Mouse (Mus musculus) embryonic stem cell, embryonic (primary cell): ENCODE data around the gene Ifitm3.

Source experiments
- CTCF ChIA-PET, 4 experiments: fragments of 300-600 bp in 2 of 4; fragments of 350-600 bp in 2 of 4; sonication (Branson Sonifier 250); formaldehyde crosslinking; loops; one replicate each; lab custom pipeline; 2022; ENCODE audit warnings: inconsistent platforms in 2 of 4; lab: Charles Lee
- POLR2A ChIA-PET, 4 experiments: fragments of 300-600 bp in 2 of 4; fragments of 350-600 bp in 2 of 4; sonication (Branson Sonifier 250); formaldehyde crosslinking; loops; one replicate each; lab custom pipeline; 2022; ENCODE audit warnings: antibody characterized with exemption in 4 of 4, inconsistent platforms in 1 of 4; lab: Charles Lee

Gene Ifitm3

DNA sequence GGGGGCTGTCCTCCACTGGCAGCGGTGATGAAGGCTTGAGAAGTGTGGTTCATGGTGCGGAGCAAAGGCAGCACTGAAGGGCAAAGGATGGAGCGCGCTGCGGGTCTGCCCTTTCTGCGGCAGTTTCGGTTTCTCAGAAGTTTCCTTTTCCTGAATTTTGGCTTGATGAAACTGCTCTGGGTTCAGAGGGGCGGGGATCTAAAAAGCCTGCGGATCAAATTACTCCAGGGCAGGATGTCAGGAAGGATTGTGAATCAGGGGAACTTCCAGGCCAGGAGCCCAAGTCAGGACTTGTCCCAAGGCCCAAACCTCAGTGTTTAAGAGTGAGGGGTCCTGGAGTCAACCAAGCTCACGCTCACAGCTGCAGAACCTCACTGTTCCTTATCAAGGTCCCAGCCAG is at the start of gene Ifitm3:
Gene Ifitm3 (minus strand): TSS at position 178 of the 400 bp plus-strand sequence.
- POLR2A ChIA-PET = interaction anchor here in 3 of 4 experiments (1.0 to 7.0 kb wide), 12 partner anchors 15 to 53 kb away, joined by 3 to 47 read pairs (median 9); partner anchors contain the start of genes Gm45717 (in 1 of the 3) and Ifitm2 (in 1 of the 3)
- CTCF ChIA-PET = interaction anchor here in 2 of 4 experiments (0.9 to 3.9 kb wide), 3 partner anchors 11 to 37 kb away, joined by 3 to 45 read pairs (median 3); no protein-coding TSS in a partner anchor

DNA sequence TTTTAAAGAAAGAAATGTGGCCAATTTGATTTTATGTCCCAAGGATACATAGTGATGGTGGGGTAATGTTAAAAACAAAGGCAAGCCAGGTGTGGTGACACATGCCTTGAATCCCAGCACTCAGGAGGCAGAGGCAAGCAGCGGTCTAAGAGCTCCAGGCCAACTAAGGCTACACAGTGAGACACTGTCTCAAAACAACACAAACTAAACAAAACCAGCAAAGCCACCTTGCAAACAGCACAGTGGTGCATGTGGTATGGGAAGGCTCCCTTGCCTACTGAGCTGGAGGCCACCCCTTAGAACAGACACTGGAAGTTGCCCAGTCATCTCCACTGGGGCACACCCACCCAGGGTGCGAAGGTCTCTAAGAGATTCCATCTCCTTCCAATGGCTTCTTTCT is 49.4 kb upstream of the Ifitm3 start:
- POLR2A ChIA-PET = interaction anchor here in 3 of 4 experiments (0.6 to 5.8 kb wide), 44 partner anchors 8 to 420 kb away, joined by 3 to 33 read pairs (median 4); partner anchors contain the start of genes Rnh1 (in 2 of the 3), Zfp941 (in 2 of the 3), Bet1l (in 1 of the 3) and Ifitm1 (in 1 of the 3)
- CTCF ChIA-PET = interaction anchor here in 3 of 4 experiments (0.5 to 2.7 kb wide), 15 partner anchors 9 to 157 kb away, joined by 3 to 19 read pairs (median 4); no protein-coding TSS in a partner anchor

DNA sequence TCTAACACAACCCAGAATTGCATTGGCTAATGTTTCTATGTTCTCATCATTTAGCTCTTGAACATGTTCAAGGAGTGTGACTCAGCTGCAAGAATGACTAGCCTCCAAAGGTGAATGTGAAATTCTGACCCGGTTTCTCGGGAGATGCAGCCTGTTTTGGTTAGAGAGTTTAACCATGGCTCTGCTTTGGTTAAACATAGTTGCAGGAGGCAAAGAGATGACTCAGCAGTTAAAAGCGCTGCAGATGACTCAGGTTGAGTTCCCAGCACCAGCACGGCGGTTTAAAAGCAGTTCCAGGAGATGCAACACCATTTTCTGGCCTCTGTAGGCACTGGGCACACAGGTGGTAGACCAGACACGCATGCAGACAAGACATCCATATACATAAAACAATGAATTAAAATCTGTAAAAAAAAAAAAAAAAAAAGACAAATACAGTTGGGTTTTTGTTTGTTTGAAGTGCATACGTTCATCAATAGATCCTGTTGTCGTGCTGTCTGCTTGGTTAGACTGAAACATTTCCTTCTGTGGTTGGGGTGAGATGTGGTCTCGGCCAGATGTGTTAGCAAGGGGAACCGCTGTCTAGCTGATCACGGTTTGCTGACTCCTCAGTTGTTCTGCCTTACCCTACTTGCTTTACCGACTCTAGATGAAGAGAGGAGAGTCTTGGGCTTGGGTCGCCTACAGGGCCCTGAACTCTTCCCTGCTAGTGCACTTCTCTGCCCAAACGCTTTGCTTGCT is 48.2 kb upstream of the Ifitm3 start:
- CTCF ChIA-PET = interaction anchor here in 3 of 4 experiments (0.7 to 2.7 kb wide), 7 partner anchors 10 to 872 kb away, joined by 3 to 19 read pairs (median 4); no protein-coding TSS in a partner anchor
- POLR2A ChIA-PET = interaction anchor here in 2 of 4 experiments (0.6 to 1.8 kb wide), 4 partner anchors 10 to 1115 kb away, joined by 3 to 6 read pairs (median 4); partner anchors contain the start of genes Bet1l (in 1 of the 2), Ric8a (in 1 of the 2) and Utf1 (in 1 of the 2)

- ChIA-PET CTCF (no interaction called here), POLR2A (interaction anchor here in 2 of 4 experiments (0.5 to 1.2 kb wide), 2 partner anchors 12 to 113 kb away, joined by 3 read pairs; no protein-coding TSS in a partner anchor)
Observed at GRCm38 (mm10) chr7:141057541-141057940, 47.0 kb upstream of the Ifitm3 start.

DNA sequence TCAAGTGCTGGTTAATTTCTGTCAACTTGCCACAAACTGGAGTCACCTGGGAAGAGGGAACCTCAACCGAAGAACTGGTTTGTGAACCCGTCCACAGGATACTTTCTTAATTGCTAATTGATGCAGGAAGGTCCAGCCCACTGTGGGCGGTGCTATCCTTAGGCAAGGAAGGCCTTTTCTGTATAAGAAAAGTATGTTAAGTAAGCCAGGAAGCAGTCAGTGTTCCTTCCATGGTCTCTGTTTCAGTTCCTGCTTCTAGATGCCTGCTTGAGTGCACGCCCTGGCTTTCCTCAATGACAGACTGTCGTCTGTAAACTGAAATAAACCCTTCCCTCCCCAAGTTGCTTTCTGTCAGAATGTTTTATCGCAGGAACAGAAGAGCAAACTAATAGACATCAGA is 46.4 kb upstream of the Ifitm3 start:
- CTCF ChIA-PET = interaction anchor here in 3 of 4 experiments (1.0 to 2.4 kb wide), 7 partner anchors 7 to 149 kb away, joined by 3 to 13 read pairs (median 5); no protein-coding TSS in a partner anchor
- POLR2A ChIA-PET = interaction anchor here in 2 of 4 experiments (1.1 to 1.8 kb wide), 5 partner anchors 9 to 67 kb away, joined by 3 to 5 read pairs (median 4); partner anchors contain the start of gene Sigirr (in 1 of the 2)

DNA sequence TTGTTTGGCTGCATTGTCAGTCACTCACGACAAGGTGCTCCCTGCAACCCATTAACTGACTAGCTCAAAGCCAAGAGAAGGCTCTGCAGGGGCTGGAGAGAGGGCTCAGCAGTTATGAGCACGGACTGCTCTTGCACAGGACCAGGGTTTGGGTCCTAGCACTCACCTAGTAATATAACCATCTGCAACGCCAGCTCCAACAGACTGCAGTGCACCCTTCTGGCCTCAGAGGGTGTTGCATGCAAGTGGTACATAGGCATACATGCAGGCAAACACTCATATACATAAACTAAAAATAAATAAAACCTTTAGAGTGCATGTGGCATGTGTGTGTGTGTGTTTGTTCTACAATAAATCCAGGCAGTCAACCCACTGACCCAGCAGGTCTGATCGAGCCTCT is 45.2 kb upstream of the Ifitm3 start:
- ChIA-PET POLR2A (interaction anchor here in 3 of 4 experiments (0.7 to 2.3 kb wide), 28 partner anchors 8 to 306 kb away, joined by 3 to 14 read pairs (median 4); partner anchors contain the start of genes Hras (in 1 of the 3), Lrrc56 (in 1 of the 3), Pgghg (in 1 of the 3) and Rnh1 (in 1 of the 3)), CTCF (interaction anchor here (0.6 to 2.5 kb wide), 19 partner anchors 8 to 1692 kb away, joined by 3 to 13 read pairs (median 4); partner anchors contain the start of genes Lrrc56 (in 1 of the 4) and Utf1 (in 1 of the 4))

- ChIA-PET CTCF (interaction anchor here in 1 of 4 experiments (1.5 to 2.2 kb wide), 3 partner anchors 17 to 144 kb away, joined by 6 to 13 read pairs (median 9); no protein-coding TSS in a partner anchor), POLR2A (interaction anchor here in 3 of 4 experiments (0.6 to 2.5 kb wide), 17 partner anchors 8 to 125 kb away, joined by 3 to 31 read pairs (median 4); partner anchors contain the start of genes B4galnt4 (in 1 of the 3), Ifitm1 (in 1 of the 3) and Pgghg (in 1 of the 3))
Observed at GRCm38 (mm10) chr7:141052421-141052820, 41.9 kb upstream of the Ifitm3 start.

- CTCF ChIA-PET = interaction anchor here (0.6 to 2.2 kb wide), 10 partner anchors 13 to 961 kb away, joined by 3 to 14 read pairs (median 6); partner anchors contain the start of gene Ptdss2 (in 1 of the 4)
- POLR2A ChIA-PET = interaction anchor here in 2 of 4 experiments (0.6 to 2.5 kb wide), 20 partner anchors 8 to 148 kb away, joined by 3 to 31 read pairs (median 5); partner anchors contain the start of genes B4galnt4 (in 1 of the 2), Ifitm1 (in 1 of the 2) and Pgghg (in 1 of the 2)
Observed at GRCm38 (mm10) chr7:141052016-141052415, 41.4 kb upstream of the Ifitm3 start.

- CTCF ChIA-PET = interaction anchor here (0.5 to 2.2 kb wide), 30 partner anchors 9 to 960 kb away, joined by 3 to 14 read pairs (median 4); partner anchors contain the start of genes B4galnt4 (in 1 of the 4), Pgghg (in 1 of the 4), Phrf1 (in 1 of the 4) and Ptdss2 (in 1 of the 4)
Observed at GRCm38 (mm10) chr7:141051060-141051685, 40.6 kb upstream of the Ifitm3 start.

GRCm38 (mm10) chr7:141049326-141049725 is 38.8 kb upstream of the Ifitm3 start:
- ChIA-PET CTCF (interaction anchor here (0.6 to 3.9 kb wide), 68 partner anchors 10 to 900 kb away, joined by 3 to 48 read pairs (median 4); partner anchors contain the start of genes Scgb1c1 (in 2 of the 4), B4galnt4 (in 1 of the 4), Ifitm3 (in 1 of the 4) and Ifitm5 (in 1 of the 4)), POLR2A (interaction anchor here in 3 of 4 experiments (0.6 to 9.3 kb wide), 23 partner anchors 10 to 227 kb away, joined by 3 to 115 read pairs (median 6); partner anchors contain the start of genes Ifitm3 (in 2 of the 3), B4galnt4 (in 1 of the 3), Gm17387 (in 1 of the 3) and Zfp941 (in 1 of the 3))

More at GRCm38 (mm10) chr7:141051060-141051685, 40.6 kb upstream of the Ifitm3 start:
- POLR2A ChIA-PET = interaction anchor here in 3 of 4 experiments (0.5 to 2.5 kb wide), 52 partner anchors 8 to 392 kb away, joined by 3 to 31 read pairs (median 4); partner anchors contain the start of genes Rassf7 (in 2 of the 3), B4galnt4 (in 1 of the 3), Gm45785 (in 1 of the 3) and Ifitm1 (in 1 of the 3)

DNA sequence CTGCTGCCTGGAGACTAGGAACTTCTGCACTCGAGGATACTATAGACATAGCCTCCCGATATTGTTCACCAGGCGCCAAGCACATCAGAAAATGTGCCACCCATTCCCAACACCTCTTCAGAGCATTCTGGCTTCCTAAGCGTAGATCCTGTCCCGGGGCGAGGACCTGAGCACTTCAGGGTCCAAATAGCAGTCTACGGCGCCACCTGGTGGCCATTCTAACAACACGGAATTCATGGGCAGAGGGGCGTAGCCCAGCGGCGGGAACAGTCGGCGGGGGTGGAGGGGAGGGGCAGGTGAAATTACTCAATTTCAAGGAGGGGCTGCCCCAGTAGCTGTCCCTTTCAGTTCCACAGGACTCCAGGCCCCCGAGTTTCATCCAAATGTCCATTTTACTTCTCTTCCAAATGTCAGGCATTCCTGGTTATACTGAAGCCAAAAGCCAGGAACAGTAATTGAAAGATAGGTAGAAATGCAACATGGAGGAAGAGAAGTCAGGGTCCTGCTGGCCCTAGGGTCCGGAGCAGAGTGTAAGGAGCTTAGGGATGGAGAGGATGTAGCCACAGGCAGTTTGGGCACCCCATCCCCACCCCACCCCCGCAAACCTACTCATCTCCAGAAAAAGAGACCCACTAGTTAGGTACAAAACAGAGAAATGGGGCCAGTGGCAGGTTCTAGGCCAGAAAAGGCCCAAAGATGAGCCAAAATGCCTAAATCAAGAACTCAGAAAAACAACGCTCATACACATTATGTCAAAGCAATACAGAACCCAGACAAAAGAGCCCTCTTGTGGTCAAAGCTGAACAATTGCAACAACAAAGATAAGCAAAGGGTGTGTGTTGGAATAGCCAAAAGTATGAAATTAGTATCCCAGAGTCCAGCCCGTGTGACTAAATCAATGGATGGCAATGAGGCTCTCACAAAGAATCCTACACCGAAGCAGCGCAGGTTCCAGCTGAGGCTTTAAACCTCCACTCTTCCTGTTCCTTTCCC is 38.0 kb upstream of the Ifitm3 start:
- ChIA-PET POLR2A (interaction anchor here (0.5 to 9.3 kb wide), 75 partner anchors 10 to 889 kb away, joined by 3 to 115 read pairs (median 4); partner anchors contain the start of genes Ifitm3 (in 3 of the 4), B4galnt4 (in 1 of the 4), Gm17387 (in 1 of the 4) and Gm45785 (in 1 of the 4)), CTCF (interaction anchor here (0.6 to 3.9 kb wide), 92 partner anchors 8 to 1033 kb away, joined by 3 to 48 read pairs (median 4); partner anchors contain the start of genes Scgb1c1 (in 3 of the 4), B4galnt4 (in 2 of the 4), Gm17387 (in 1 of the 4) and Ifitm3 (in 1 of the 4))

DNA sequence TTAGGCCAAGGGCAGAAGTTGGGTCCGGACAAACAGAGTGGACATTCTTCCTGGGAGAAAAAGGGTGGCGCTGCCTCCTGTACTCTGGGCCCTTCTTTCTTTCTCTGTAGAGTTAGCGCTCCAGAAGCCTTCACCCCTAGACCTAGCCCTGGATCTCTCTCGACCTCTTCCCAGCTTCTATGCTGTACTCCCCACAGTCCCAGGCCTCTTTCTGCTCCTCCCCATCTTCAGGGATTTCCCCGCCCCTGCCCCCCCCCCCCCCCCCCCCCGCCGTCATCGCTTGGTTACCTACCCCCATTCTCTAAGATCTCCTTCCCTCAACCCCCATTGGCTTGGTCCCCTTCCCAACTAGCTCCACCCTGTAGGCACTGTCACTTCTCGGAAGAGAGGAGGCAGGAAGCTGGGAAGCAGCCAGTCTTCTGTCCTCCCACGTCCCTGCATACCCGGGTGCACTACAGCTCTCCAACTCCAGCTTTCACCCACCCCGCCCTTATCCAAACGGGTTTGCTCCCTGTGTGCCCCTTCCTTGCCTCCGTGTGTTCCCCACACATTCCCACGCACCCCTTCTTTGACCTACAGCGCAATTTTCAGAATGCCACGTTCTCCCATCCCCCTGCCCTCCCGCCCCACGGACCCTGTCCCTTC is 37.1 kb upstream of the Ifitm3 start:
- ChIA-PET POLR2A (interaction anchor here (0.6 to 9.3 kb wide), 73 partner anchors 9 to 888 kb away, joined by 3 to 115 read pairs (median 4); partner anchors contain the start of genes Ifitm3 (in 3 of the 4), Ifitm2 (in 2 of the 4), Lrrc56 (in 2 of the 4) and B4galnt4 (in 1 of the 4)), CTCF (interaction anchor here (0.6 to 3.9 kb wide), 47 partner anchors 8 to 858 kb away, joined by 3 to 48 read pairs (median 6); partner anchors contain the start of genes B4galnt4 (in 2 of the 4), Scgb1c1 (in 2 of the 4), Gm17387 (in 1 of the 4) and Ifitm3 (in 1 of the 4))

- POLR2A ChIA-PET = interaction anchor here (0.6 to 9.3 kb wide), 72 partner anchors 8 to 400 kb away, joined by 3 to 115 read pairs (median 4); partner anchors contain the start of genes Ifitm3 (in 3 of the 4), Ifitm2 (in 2 of the 4), Lrrc56 (in 2 of the 4) and Pgghg (in 2 of the 4)
- CTCF ChIA-PET = interaction anchor here (0.6 to 3.9 kb wide), 43 partner anchors 9 to 379 kb away, joined by 3 to 48 read pairs (median 6); partner anchors contain the start of genes Scgb1c1 (in 3 of the 4), B4galnt4 (in 2 of the 4), Gm17387 (in 1 of the 4) and Ifitm3 (in 1 of the 4)
Observed at GRCm38 (mm10) chr7:141046931-141047580, 36.5 kb upstream of the Ifitm3 start.
